Mouse (Mus musculus): ENCODE results near the gene Fam166b.

- TF ChIP-seq GATA1 (IDR thresholded peaks at IDR 0.05; ENCODE audit: borderline replicate concordance, low read length): no peak
- TF ChIP-seq FLI1 (IDR thresholded peaks at IDR 0.05; ENCODE audit: low read length): no peak
Measured at GRCm38 (mm10) chr4:43398829-43399331, 30.1 kb downstream of the Fam166b start.

Data from megakaryocyte, embryonic 14.5 days (primary cell).